Mouse (Mus musculus) 416B (cell line): ENCODE data around the gene Nek10.
"Not testable (repeated sequence)": the region's sequence is repeated elsewhere in the genome, so short reads cannot be mapped to it uniquely, and the experiment has no call there.

ENCODE experiments used
- DNase-seq: peaks from one replicate; pipeline ENCODE4 v3.0.0; 2011; ENCODE audit warnings: low read depth

Gene Nek10

GRCm38 (mm10) chr14:14987403-14987802 is 184.2 kb downstream of the Nek10 start:
- peak; percentile 3 for DNase-seq

GRCm38 (mm10) chr14:14991642-14992041 is 188.4 kb downstream of the Nek10 start:
- DNase-seq = peak; percentile 6

- no peak for DNase-seq
Measured at GRCm38 (mm10) chr14:15011408-15011807, 208.2 kb downstream of the Nek10 start.

- no peak for DNase-seq
Measured at GRCm38 (mm10) chr14:15014799-15015198, 211.6 kb downstream of the Nek10 start.

GRCm38 (mm10) chr14:15030626-15031025 is 227.4 kb downstream of the Nek10 start:
- not testable (repeated sequence) for DNase-seq

- DNase-seq = not testable (repeated sequence)
Measured at GRCm38 (mm10) chr14:15034638-15035037, 231.4 kb downstream of the Nek10 start.

GRCm38 (mm10) chr14:15048186-15048585 is 245.0 kb downstream of the Nek10 start:
- no peak for DNase-seq

GRCm38 (mm10) chr14:15061496-15061895 is 258.3 kb downstream of the Nek10 start:
- DNase-seq = no peak
